In the genomic region with DNA sequence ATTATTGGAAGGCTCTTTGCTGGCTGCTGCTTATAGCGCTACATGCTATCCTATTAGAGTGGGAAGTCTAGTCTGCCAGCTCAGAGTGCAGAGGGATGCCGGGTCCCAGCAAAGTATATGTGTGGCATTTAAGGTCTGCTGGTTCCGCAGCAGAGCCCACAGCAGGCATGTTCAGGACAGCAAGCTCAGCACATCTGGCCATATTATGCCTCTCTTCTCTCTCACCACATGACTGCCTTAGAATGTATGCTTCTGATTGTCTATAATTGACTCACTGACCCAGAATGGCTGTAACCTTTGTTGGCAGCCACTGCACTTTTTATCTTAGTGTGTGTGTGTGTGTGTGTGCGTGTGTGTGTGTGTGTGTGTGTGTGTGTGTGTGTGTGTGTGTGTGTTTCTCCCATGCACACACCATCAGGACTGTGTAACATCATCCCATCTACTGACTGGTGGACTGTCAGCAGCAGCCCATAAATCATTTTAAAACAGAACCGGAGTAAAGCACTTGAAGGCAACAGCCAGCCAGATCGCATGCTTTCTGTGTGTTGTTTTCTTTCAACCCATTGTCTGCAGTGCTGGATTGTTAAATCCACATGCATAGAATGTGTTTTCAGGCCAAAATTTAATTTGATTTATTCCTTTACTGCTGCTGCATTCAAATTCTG, we compare ENCODE assay signal across 8 mouse cellular contexts.
A peak's percentile ranks its signal among the peaks of the same experiment; 100 is the strongest.
DNase-seq lines count a peak whose midpoint lies in the region; ATAC-seq and TF ChIP-seq lines count a peak whose summit lies in the region.
"Had no signal": no experiment of that assay in that cellular context is flagged by ENCODE, and none has a peak within 500 bp of the region (broad histone marks: within the 10 kb centered on the region; RNA-seq: fewer than 3 reads in every experiment).

No protein-coding gene starts in this region.

- H3K9ac ChIP-seq in lung, embryonic 14.5 days = no peak overlapping the region
- no peak overlapping the region for H3K9ac ChIP-seq in forebrain, embryonic 13.5 days
- 0 out of 2 replicates have a peak overlapping the region, but pooled peaks have one; percentile 37 for H3K9ac ChIP-seq in limb, embryonic 12.5 days (replicated peaks)

- peak; percentile 79 for ATAC-seq in lung, embryonic 14.5 days (ENCODE audit: insufficient read depth)
- peak; percentile 47 for ATAC-seq in forebrain, embryonic 13.5 days
- ATAC-seq in limb, embryonic 12.5 days (ENCODE audit: insufficient number of reproducible peaks, insufficient read depth, low FRiP score, low TSS enrichment, low read depth) = no peak

- peaks cover 24% of the 10 kb centered on the region for H3K4me1 ChIP-seq in lung, embryonic 14.5 days (ENCODE audit: insufficient read depth)
- H3K4me1 ChIP-seq in lung, adult 2 months (ENCODE audit: control insufficient read depth, insufficient read depth, low read length) = peaks cover 3% of the 10 kb centered on the region
- H3K4me1 ChIP-seq in forebrain, embryonic 13.5 days = peaks cover 14% of the 10 kb centered on the region
- peaks cover 74% of the 10 kb centered on the region for H3K4me1 ChIP-seq in limb, embryonic 12.5 days (replicated peaks)
- H3K4me1 ChIP-seq in thymus, adult 2 months (replicated peaks; ENCODE audit: control insufficient read depth, insufficient read depth, low read length) = peaks cover 28% of the 10 kb centered on the region

- TF ChIP-seq CTCF in lung, embryonic 14.5 days (IDR thresholded peaks at IDR 0.05; ENCODE audit: low read depth) = no peak
- TF ChIP-seq CTCF in lung, adult 2 months (IDR thresholded peaks at IDR 0.05; ENCODE audit: insufficient read depth, low read length) = no peak
- TF ChIP-seq CTCF in thymus, adult 2 months (IDR thresholded peaks at IDR 0.05; ENCODE audit: borderline replicate concordance, control insufficient read depth, extremely low read depth, insufficient read depth, low read length, poor library complexity) = no peak

- DNase-seq in lung, embryonic 14.5 days = peak; percentile 76
- DNase-seq in lung, adult 2 months = no peak
- peak; percentile 69 for DNase-seq in retina, postnatal 1 day
- no peak for DNase-seq in cerebellum, postnatal 14 days
- no peak for DNase-seq in thymus, adult 2 months
- DNase-seq: lung, adult 18-20 months had no signal

- H3K36me3 ChIP-seq in lung, embryonic 14.5 days (ENCODE audit: insufficient read depth) = no peaks in the 10 kb centered on the region
- no peaks in the 10 kb centered on the region for H3K36me3 ChIP-seq in forebrain, embryonic 13.5 days (ENCODE audit: poor library complexity, severe bottlenecking)
- no peaks in the 10 kb centered on the region for H3K36me3 ChIP-seq in limb, embryonic 12.5 days
- H3K36me3 ChIP-seq in thymus, adult 2 months (ENCODE audit: control insufficient read depth, insufficient read depth, low read length) = no peaks in the 10 kb centered on the region

- H3K27ac ChIP-seq in lung, embryonic 14.5 days (ENCODE audit: low read depth) = peak overlapping the region; percentile 51
- no peak overlapping the region for H3K27ac ChIP-seq in forebrain, embryonic 13.5 days
- H3K27ac ChIP-seq in limb, embryonic 12.5 days = peak overlapping the region; percentile 81
- no peak overlapping the region for H3K27ac ChIP-seq in thymus, adult 2 months (ENCODE audit: control insufficient read depth, insufficient read depth, low read length)

- no peaks in the 10 kb centered on the region for H3K9me3 ChIP-seq in lung, embryonic 14.5 days (ENCODE audit: low read depth, low read length)
- no peaks in the 10 kb centered on the region for H3K9me3 ChIP-seq in forebrain, embryonic 13.5 days (replicated peaks)
- no peaks in the 10 kb centered on the region for H3K9me3 ChIP-seq in limb, embryonic 12.5 days

- WGBS in lung, embryonic 14.5 days = 43% methylated on average over 6 of the region's 6 CpGs
- WGBS in lung, adult 2 months = 70% methylated on average over 6 of the region's 6 CpGs
- 46% methylated on average over 6 of the region's 6 CpGs for WGBS in forebrain, embryonic 13.5 days
- 22% methylated on average over 6 of the region's 6 CpGs for WGBS in limb, embryonic 12.5 days
- WGBS in thymus, adult 2 months = 88% methylated on average over 6 of the region's 6 CpGs

- H3K4me3 ChIP-seq in lung, embryonic 14.5 days (ENCODE audit: low read depth, low read length) = no peak overlapping the region
- no peak overlapping the region for H3K4me3 ChIP-seq in lung, adult 2 months (replicated peaks; ENCODE audit: extremely low read depth, low read depth, low read length)
- no peak overlapping the region for H3K4me3 ChIP-seq in forebrain, embryonic 13.5 days
- H3K4me3 ChIP-seq in limb, embryonic 12.5 days (replicated peaks) = no peak overlapping the region
- H3K4me3 ChIP-seq in thymus, adult 2 months (ENCODE audit: control insufficient read depth, insufficient read depth, low read length) = no peak overlapping the region

- no peak overlapping the region for H3K4me2 ChIP-seq in lung, embryonic 14.5 days
- H3K4me2 ChIP-seq in forebrain, embryonic 13.5 days = no peak overlapping the region
- H3K4me2 ChIP-seq in limb, embryonic 12.5 days = no peak overlapping the region

- no peak for TF ChIP-seq POLR2A in lung, adult 2 months (IDR thresholded peaks at IDR 0.05; ENCODE audit: borderline replicate concordance, extremely low read depth, low read depth, low read length)
- no peak for TF ChIP-seq POLR2A in thymus, adult 2 months (IDR thresholded peaks at IDR 0.05; ENCODE audit: control insufficient read depth, extremely low read depth, insufficient read depth, low read length, poor library complexity)

- H3K27me3 ChIP-seq in lung, embryonic 14.5 days (ENCODE audit: insufficient read depth, low read length) = no peaks in the 10 kb centered on the region
- no peaks in the 10 kb centered on the region for H3K27me3 ChIP-seq in forebrain, embryonic 13.5 days
- no peaks in the 10 kb centered on the region for H3K27me3 ChIP-seq in limb, embryonic 12.5 days
- no peaks in the 10 kb centered on the region for H3K27me3 ChIP-seq in thymus, adult 2 months (ENCODE audit: control insufficient read depth, insufficient read depth, low read length)

Comparison
In these comparisons a context has a peak if more than half of its experiments do, and no peak if none do; other contexts are left out.
1. DNase-seq: peak in lung, embryonic 14.5 days (single experiment) and retina, postnatal 1 day (single experiment); none in lung, adult 2 months (single experiment), cerebellum, postnatal 14 days (0 of 2) and thymus, adult 2 months (single experiment).
2. H3K27ac ChIP-seq: peak in lung, embryonic 14.5 days (single experiment) and limb, embryonic 12.5 days (single experiment); none in forebrain, embryonic 13.5 days (single experiment) and thymus, adult 2 months (single experiment).